Mouse (Mus musculus) midbrain, embryonic 10.5 days (tissue): Measurements from ENCODE around the gene 4930596D02Rik. TPM values are rescaled to one million over a fixed set of nuclear protein-coding genes. Genes with fewer than 3 reads are reported as not detected.

Experiments used
- DNase-seq: peaks from one replicate; pipeline ENCODE4 v3.0.0-alpha.2; 2017; ENCODE audit warnings: low spot score
- H3K27ac ChIP-seq: fragments of 300-500 bp; sonication (generic); replicated peaks from 2 replicates; pipeline ENCODE4 v1.5.1; 2016; ENCODE audit warnings: mild to moderate bottlenecking
- H3K27me3 ChIP-seq: fragments of 300-500 bp; sonication (generic); 2 replicates; pipeline ENCODE4 v1.6.1; 2016; ENCODE audit warnings: low read depth, mild to moderate bottlenecking; ENCODE audit not compliant: poor library complexity, severe bottlenecking
- H3K36me3 ChIP-seq: fragments of 300-500 bp; sonication (generic); 2 replicates; pipeline ENCODE4 v1.6.1; 2016; ENCODE audit warnings: mild to moderate bottlenecking, moderate library complexity
- H3K4me1 ChIP-seq: fragments of 300-500 bp; sonication (generic); 2 replicates; pipeline ENCODE4 v1.6.1; 2016
- H3K4me3 ChIP-seq: fragments of 300-500 bp; sonication (generic); 2 replicates; pipeline ENCODE4 v1.5.1; 2016; ENCODE audit warnings: mild to moderate bottlenecking, moderate library complexity
- H3K9me3 ChIP-seq: fragments of 300-500 bp; sonication (generic); replicated peaks from 2 replicates; pipeline ENCODE4 v1.6.1; 2016; ENCODE audit warnings: mild to moderate bottlenecking
- WGBS: fragments of 180-500 bp; shearing (Covaris S2); methylation state at CpG from one replicate; pipeline ENCODE4 v1.1.7; 2016; 5-methylcytosine and 5-hydroxymethylcytosine counted together
- polyA plus RNA-seq: library from polyadenylated mRNA; unstranded; fragments of >200 nt; fragmentation: Nextera tagmentation; extraction: Ambion mirVana; gene quantifications from 2 replicates; pipeline ENCODE4 v1.2.1, GENCODE M21; 2016

4930596D02Rik gene
- not detected in 2 replicates for polyA plus RNA-seq

GRCm38 (mm10) chr14:35811878-35812277 lies at the start of gene 4930596D02Rik:
Gene 4930596D02Rik (minus strand): TSS chr14:35811978.
- DNase-seq = no peak
- Histone ChIP-seq H3K4me1 (no peaks in the 10 kb centered on the region), H3K27ac (no peak within 1 kb of the TSS), H3K36me3 (no peaks in the 10 kb centered on the region), H3K4me3 (no peak within 1 kb of the TSS), H3K9me3 (no peaks in the 10 kb centered on the region), H3K27me3 (no peaks in the 10 kb centered on the region)
- 82% methylated on average over 4 of the region's 4 CpGs for WGBS

- no peak overlapping the region for H3K4me3 ChIP-seq
- DNase-seq = no peak
- no peaks in the 10 kb centered on the region for H3K4me1 ChIP-seq
- no peak overlapping the region for H3K27ac ChIP-seq
- no peaks in the 10 kb centered on the region for H3K27me3 ChIP-seq
- WGBS = 61% methylated on average over 1 of the region's 1 CpGs
- no peaks in the 10 kb centered on the region for H3K9me3 ChIP-seq
- H3K36me3 ChIP-seq = no peaks in the 10 kb centered on the region
These were observed 41.5 kb upstream of the 4930596D02Rik start for GRCm38 (mm10) chr14:35853254-35853653.

- Histone ChIP-seq H3K36me3 (no peaks in the 10 kb centered on the region), H3K27ac (no peak overlapping the region), H3K27me3 (no peaks in the 10 kb centered on the region), H3K9me3 (no peaks in the 10 kb centered on the region), H3K4me3 (no peak overlapping the region), H3K4me1 (no peaks in the 10 kb centered on the region)
- no peak for DNase-seq
- WGBS = 86% methylated on average over 6 of the region's 6 CpGs
These were observed 33.5 kb upstream of the 4930596D02Rik start for GRCm38 (mm10) chr14:35845271-35845670.

GRCm38 (mm10) chr14:35842111-35842721 lies 30.4 kb upstream of the 4930596D02Rik start:
- no peak for DNase-seq
- Histone ChIP-seq H3K36me3 (no peaks in the 10 kb centered on the region), H3K4me3 (no peak overlapping the region), H3K27me3 (no peaks in the 10 kb centered on the region), H3K27ac (no peak overlapping the region), H3K4me1 (no peaks in the 10 kb centered on the region), H3K9me3 (no peaks in the 10 kb centered on the region)
- 88% methylated on average over 7 of the region's 7 CpGs for WGBS

- H3K4me1 ChIP-seq = no peaks in the 10 kb centered on the region
- no peak overlapping the region for H3K4me3 ChIP-seq
- no peak overlapping the region for H3K27ac ChIP-seq
- no peaks in the 10 kb centered on the region for H3K36me3 ChIP-seq
- WGBS = 59% methylated on average over 3 of the region's 3 CpGs
- DNase-seq = no peak
- no peaks in the 10 kb centered on the region for H3K27me3 ChIP-seq
- H3K9me3 ChIP-seq = no peaks in the 10 kb centered on the region
These were observed 19.0 kb downstream of the 4930596D02Rik start for GRCm38 (mm10) chr14:35792656-35793213.

- H3K27ac ChIP-seq = no peak overlapping the region
- H3K4me1 ChIP-seq = no peaks in the 10 kb centered on the region
- no peaks in the 10 kb centered on the region for H3K36me3 ChIP-seq
- H3K9me3 ChIP-seq = no peaks in the 10 kb centered on the region
- no peaks in the 10 kb centered on the region for H3K27me3 ChIP-seq
- WGBS = 94% methylated on average over 3 of the region's 3 CpGs
- DNase-seq = no peak
- H3K4me3 ChIP-seq = no peak overlapping the region
These were observed 31.7 kb downstream of the 4930596D02Rik start for GRCm38 (mm10) chr14:35780033-35780432.

- no peak for DNase-seq
- Histone ChIP-seq H3K27me3 (no peaks in the 10 kb centered on the region), H3K9me3 (no peaks in the 10 kb centered on the region), H3K4me3 (no peak overlapping the region), H3K4me1 (no peaks in the 10 kb centered on the region), H3K36me3 (no peaks in the 10 kb centered on the region), H3K27ac (no peak overlapping the region)
- 98% methylated on average over 1 of the region's 1 CpGs for WGBS
These were observed 38.5 kb downstream of the 4930596D02Rik start for GRCm38 (mm10) chr14:35773306-35773705.
